Mouse (Mus musculus) limb, embryonic 13.5 days (tissue): ENCODE measurements around the gene Samd13. TPM values are rescaled to one million over a fixed set of nuclear protein-coding genes. Genes with fewer than 3 reads are reported as not detected.

Experiments
- ATAC-seq: fragments of 200-750 bp; cut with Nextera tagmentation; 2 replicates; pipeline ENCODE4 v1.8.0; 2017; ENCODE audit warnings: low read depth, moderate number of reproducible peaks, moderate TSS enrichment; ENCODE audit not compliant: low FRiP score
- H3K27ac ChIP-seq: fragments of 300-500 bp; sonication (generic); 2 replicates; pipeline ENCODE4 v1.5.1; 2015; ENCODE audit warnings: inconsistent platforms, mild to moderate bottlenecking, moderate library complexity
- H3K27me3 ChIP-seq: fragments of 300-500 bp; sonication (generic); 2 replicates; pipeline ENCODE4 v1.6.1; 2015; ENCODE audit warnings: mild to moderate bottlenecking, inconsistent platforms
- H3K36me3 ChIP-seq: fragments of 300-500 bp; sonication (generic); 2 replicates; pipeline ENCODE4 v1.6.1; 2015; ENCODE audit warnings: inconsistent platforms, mild to moderate bottlenecking, moderate library complexity
- H3K4me1 ChIP-seq: fragments of 300-500 bp; sonication (generic); 2 replicates; pipeline ENCODE4 v1.6.1; 2015; ENCODE audit warnings: inconsistent platforms
- H3K4me2 ChIP-seq: fragments of 300-500 bp; sonication (generic); replicated peaks from 2 replicates; pipeline ENCODE4 v1.6.1; 2015; ENCODE audit warnings: inconsistent platforms, mild to moderate bottlenecking, moderate library complexity
- H3K4me3 ChIP-seq: fragments of 300-500 bp; sonication (generic); 2 replicates; pipeline ENCODE4 v1.5.1; 2015; ENCODE audit warnings: moderate library complexity, mild to moderate bottlenecking, inconsistent platforms
- H3K9ac ChIP-seq: fragments of 300-500 bp; sonication (generic); 2 replicates; pipeline ENCODE4 v1.6.1; 2015; ENCODE audit warnings: mild to moderate bottlenecking, inconsistent platforms
- H3K9me3 ChIP-seq: fragments of 300-500 bp; sonication (generic); 2 replicates; pipeline ENCODE4 v1.6.1; 2016; ENCODE audit warnings: inconsistent platforms
- WGBS: fragments of 180-500 bp; shearing (Covaris S2); methylation state at CpG from one replicate; pipeline ENCODE4 v1.1.7; 2015; 5-methylcytosine and 5-hydroxymethylcytosine counted together
- polyA plus RNA-seq: library from polyadenylated mRNA; unstranded; fragments of >200 nt; fragmentation: Nextera tagmentation; extraction: Ambion mirVana; gene quantifications from 2 replicates; pipeline ENCODE4 v1.2.1, GENCODE M21; 2015

Samd13 gene
- polyA plus RNA-seq, 1 experiment from 2014 or later = 1.4 TPM

DNA sequence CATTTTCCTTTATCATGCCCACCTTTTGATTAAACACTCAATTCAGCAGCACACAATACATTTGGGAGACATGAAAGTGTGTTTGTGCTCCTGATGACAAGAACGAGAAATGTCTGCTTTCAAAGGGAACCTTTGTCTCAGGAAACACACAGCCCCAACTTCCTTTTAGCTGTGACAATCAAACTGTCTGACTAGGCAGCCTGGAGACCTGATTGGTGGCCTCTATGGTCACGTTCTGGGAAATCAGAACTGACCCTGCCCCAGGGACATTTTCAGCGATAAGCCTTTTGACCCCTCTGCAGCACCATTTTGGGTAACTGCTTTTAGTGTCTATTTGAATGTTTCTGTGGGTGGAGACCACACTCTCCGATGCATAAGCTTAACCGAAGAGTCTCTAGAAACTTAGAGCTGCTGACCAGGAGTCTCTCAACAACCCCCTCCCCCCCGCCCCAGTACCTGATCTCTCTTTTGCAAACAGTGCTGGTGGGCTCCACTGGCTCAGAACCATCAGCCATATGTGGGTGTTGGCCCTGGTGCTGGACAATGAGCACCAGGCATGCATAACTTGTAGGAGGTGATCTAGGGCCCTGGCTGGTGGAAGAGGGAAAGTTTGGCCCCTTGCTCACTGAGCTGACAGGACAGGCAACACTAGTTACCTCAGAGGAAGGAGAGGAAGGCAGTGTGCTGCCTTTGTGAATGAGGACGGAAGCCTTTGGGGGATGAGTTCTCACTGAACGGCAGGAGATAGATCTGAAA lies 57.0 kb downstream of the Samd13 start:
- no peak overlapping the region for H3K4me2 ChIP-seq
- no peaks in the 10 kb centered on the region for H3K36me3 ChIP-seq
- H3K27ac ChIP-seq = no peak overlapping the region
- H3K4me1 ChIP-seq = no peaks in the 10 kb centered on the region
- H3K9me3 ChIP-seq = no peaks in the 10 kb centered on the region
- no peak; the same call in 1 of the 2 replicates for ATAC-seq
- H3K27me3 ChIP-seq = no peaks in the 10 kb centered on the region
- no peak overlapping the region for H3K9ac ChIP-seq
- no peak overlapping the region for H3K4me3 ChIP-seq
- 81% methylated on average over 8 of the region's 8 CpGs for WGBS

DNA sequence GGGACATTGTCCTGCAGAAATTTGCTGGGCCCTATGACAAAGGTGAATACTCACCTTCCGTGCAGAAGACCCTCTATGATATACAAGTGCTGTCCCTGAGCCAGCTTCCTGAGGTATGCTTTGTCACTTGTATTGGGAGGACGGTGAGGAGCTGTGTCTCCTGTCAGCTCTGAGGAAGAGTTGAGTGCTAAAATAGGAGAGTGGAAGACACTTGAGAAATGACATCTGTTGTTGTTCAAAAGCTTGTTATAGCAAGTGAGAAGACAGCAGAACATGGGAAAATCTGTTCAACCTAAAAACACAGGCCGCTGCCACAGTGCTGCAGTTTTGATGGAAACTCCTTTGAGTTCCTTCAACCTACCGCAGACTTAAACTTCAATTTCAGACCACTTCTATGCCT lies 59.6 kb downstream of the Samd13 start:
- Histone ChIP-seq H3K9ac (no peak overlapping the region), H3K27me3 (no peaks in the 10 kb centered on the region), H3K27ac (no peak overlapping the region), H3K9me3 (no peaks in the 10 kb centered on the region), H3K36me3 (no peaks in the 10 kb centered on the region), H3K4me2 (no peak overlapping the region), H3K4me3 (no peak overlapping the region), H3K4me1 (no peaks in the 10 kb centered on the region)
- no peak for ATAC-seq
- 91% methylated on average over 4 of the region's 4 CpGs for WGBS

DNA sequence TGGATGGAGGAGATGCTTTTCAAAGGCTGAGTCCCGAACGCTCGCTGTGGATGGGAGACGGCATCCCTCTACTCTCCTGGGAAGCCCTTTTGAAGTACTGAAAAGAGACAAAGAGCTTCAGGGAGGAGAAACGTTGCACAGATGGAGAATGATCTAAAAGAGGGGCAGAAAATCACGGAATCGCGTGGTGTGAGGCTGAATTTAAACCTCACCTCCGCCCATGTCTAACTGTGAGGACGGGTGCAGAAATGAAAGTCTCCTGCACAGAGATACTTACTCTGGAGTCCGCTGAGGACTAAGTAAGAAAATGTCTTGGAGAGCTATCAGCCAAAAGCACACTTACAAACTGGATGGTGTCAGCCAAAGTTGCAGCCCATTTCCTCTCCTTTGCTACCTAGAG lies 63.4 kb downstream of the Samd13 start:
- no peak for ATAC-seq
- no peaks in the 10 kb centered on the region for H3K27me3 ChIP-seq
- 87% methylated on average over 11 of the region's 11 CpGs for WGBS
- no peak overlapping the region for H3K9ac ChIP-seq
- H3K9me3 ChIP-seq = no peaks in the 10 kb centered on the region
- no peaks in the 10 kb centered on the region for H3K4me1 ChIP-seq
- H3K4me3 ChIP-seq = no peak overlapping the region
- no peak overlapping the region for H3K4me2 ChIP-seq
- H3K27ac ChIP-seq = no peak overlapping the region
- no peaks in the 10 kb centered on the region for H3K36me3 ChIP-seq

DNA sequence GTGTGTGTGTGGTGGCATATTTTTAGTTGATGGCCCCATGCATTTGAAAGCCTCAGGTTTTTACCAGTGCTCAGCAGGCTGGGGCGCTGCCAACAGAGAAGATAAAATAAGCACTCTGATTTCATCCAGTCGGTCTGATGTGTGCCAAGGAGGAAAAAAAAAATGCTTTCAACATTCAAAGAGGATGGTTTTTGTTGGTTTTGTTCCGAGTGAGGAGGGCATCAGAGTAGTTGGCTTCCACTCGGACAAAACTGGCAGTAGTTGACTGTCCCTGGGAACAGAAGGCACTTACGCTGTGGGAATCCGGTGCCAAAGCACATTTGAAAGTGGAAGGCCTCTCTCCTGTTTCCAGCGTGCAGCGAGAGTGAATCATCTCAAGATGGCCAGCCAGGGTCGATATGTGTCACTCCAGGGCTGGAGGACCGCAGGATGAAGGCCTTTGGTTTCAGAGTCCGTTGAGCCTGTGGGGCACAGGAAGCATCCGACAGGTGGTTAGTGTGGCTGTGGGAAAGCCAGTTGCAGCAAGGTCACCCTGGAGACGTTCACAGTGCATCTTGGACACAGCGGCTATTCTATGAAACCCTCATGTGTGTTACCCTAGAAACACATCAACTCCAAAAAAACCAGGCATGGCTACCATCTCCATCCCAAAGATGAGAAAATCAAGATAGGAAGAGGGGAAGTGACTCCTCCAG lies 64.7 kb downstream of the Samd13 start:
- 87% methylated on average over 14 of the region's 14 CpGs for WGBS

DNA sequence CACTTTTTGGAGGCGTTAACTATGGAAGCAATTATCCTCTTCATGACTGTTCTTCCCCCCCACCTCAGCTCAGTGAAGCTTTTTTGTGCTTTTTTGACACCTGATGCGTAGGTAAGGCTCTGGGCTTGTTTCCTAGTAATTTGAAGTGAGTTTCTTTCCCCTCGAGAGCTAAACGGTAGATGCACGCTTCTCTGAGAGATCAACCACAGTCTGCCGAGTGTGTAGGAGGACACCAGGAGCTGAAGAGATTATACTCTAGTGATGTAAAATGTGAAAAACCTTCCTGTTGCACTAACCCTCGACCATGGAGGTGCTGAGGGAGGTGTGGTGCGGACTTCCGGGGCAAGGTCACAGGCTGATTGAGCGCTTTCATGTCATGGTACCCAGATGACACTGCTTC lies 65.3 kb downstream of the Samd13 start:
- 87% methylated on average over 10 of the region's 10 CpGs for WGBS
- Histone ChIP-seq H3K27ac (no peak overlapping the region), H3K9me3 (no peaks in the 10 kb centered on the region)

More for the DNA sequence above, 64.7 kb downstream of the Samd13 start:
- no peak overlapping the region for H3K4me3 ChIP-seq
- H3K27me3 ChIP-seq = no peaks in the 10 kb centered on the region
- no peaks in the 10 kb centered on the region for H3K9me3 ChIP-seq
- no peak overlapping the region for H3K9ac ChIP-seq
- H3K4me2 ChIP-seq = no peak overlapping the region
- no peak for ATAC-seq
- H3K4me1 ChIP-seq = no peaks in the 10 kb centered on the region
- no peaks in the 10 kb centered on the region for H3K36me3 ChIP-seq
- H3K27ac ChIP-seq = no peak overlapping the region

DNA sequence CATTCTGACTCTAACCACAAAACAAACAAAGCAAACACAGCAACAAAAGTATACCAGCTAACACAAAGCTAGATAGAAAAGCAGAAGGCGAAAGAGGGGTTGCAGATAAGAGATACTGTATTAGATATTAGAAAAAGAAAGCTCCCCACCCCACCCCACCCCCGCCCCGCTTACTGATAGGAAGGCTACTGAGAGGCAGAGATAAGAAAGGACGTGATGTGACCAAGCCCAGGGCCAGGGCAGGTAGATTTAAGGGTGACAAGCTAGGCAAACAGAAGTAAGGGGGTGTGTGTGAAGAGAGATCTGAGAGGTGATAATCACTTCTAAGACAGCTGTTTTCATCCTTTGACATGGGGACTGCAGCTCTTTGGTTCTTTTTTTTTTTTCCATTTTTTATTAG lies 67.0 kb downstream of the Samd13 start:
- no peak overlapping the region for H3K4me3 ChIP-seq
- WGBS = 81% methylated on average over 4 of the region's 4 CpGs
- no peaks in the 10 kb centered on the region for H3K36me3 ChIP-seq
- ATAC-seq = no peak
- no peaks in the 10 kb centered on the region for H3K27me3 ChIP-seq
- no peak overlapping the region for H3K4me2 ChIP-seq
- no peaks in the 10 kb centered on the region for H3K4me1 ChIP-seq
- no peak overlapping the region for H3K9ac ChIP-seq
- H3K9me3 ChIP-seq = no peaks in the 10 kb centered on the region
- H3K27ac ChIP-seq = no peak overlapping the region

More for the DNA sequence above, 65.3 kb downstream of the Samd13 start:
- H3K36me3 ChIP-seq = no peaks in the 10 kb centered on the region
- no peaks in the 10 kb centered on the region for H3K4me1 ChIP-seq
- H3K4me3 ChIP-seq = no peak overlapping the region
- H3K9ac ChIP-seq = no peak overlapping the region
- H3K27me3 ChIP-seq = no peaks in the 10 kb centered on the region
- H3K4me2 ChIP-seq = no peak overlapping the region
- ATAC-seq = no peak

DNA sequence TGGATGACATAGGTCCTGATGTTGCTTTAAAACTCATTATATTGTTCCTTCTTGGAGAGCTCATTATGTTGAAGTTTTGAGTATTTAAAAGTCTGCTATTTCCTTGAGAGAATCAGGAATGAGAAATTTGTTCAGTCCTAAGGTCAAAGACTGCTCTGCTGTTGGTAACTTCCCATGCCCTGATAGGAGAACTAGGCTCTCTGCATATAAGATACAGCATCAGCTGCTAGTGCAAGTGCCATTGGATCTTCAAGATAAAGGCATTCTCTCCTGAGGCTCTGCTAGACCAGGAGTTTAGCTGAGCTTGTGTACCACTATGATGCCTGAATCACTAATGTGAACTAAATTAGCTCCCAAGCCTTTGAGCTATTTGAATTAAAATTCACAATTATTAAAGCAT lies 67.4 kb downstream of the Samd13 start:
- Histone ChIP-seq H3K27ac (no peak overlapping the region), H3K4me2 (no peak overlapping the region), H3K4me3 (no peak overlapping the region), H3K27me3 (no peaks in the 10 kb centered on the region), H3K9me3 (no peaks in the 10 kb centered on the region), H3K4me1 (no peaks in the 10 kb centered on the region), H3K36me3 (no peaks in the 10 kb centered on the region), H3K9ac (no peak overlapping the region)
- ATAC-seq = no peak

DNA sequence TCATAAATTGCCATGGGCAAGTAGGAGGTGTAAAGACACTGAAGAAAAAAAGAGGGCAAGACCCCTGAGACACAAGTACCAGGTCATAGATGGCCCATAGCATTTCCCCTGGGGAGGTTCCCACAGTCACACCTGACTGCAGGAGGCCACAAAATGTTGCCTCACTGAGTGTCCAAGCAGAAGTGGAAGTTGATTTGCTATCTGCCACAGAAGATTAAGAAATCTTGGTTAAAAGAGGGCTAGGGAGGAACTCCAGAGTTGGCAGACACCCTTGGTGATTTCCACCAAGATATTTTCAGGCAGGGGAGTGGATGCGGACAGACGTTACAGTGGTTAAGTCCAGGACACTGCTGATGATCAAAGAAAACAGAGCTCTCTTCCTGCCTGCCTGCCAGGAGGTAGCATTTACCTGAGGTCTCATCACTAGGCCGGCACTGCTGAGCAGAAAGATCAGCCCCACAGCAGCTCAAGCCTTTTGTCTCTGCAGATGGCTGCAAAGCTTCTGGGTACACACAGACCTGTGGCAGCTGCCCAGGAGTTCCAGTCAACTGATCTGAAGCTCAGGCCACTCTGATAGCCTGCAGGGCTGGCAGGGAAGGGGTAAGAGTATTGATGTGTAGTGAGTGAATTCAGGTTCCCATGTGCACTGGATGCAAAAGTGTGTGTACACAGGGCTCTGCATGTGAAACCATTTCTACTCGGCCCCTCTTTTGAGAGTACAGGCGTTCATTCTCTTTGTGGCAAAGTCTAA lies 68.7 kb downstream of the Samd13 start:
- no peak overlapping the region for H3K9ac ChIP-seq
- no peaks in the 10 kb centered on the region for H3K27me3 ChIP-seq
- 76% methylated on average over 5 of the region's 5 CpGs for WGBS
- H3K4me3 ChIP-seq = no peak overlapping the region
- no peaks in the 10 kb centered on the region for H3K36me3 ChIP-seq
- H3K4me1 ChIP-seq = no peaks in the 10 kb centered on the region
- ATAC-seq = no peak
- no peak overlapping the region for H3K4me2 ChIP-seq
- H3K27ac ChIP-seq = no peak overlapping the region
- H3K9me3 ChIP-seq = no peaks in the 10 kb centered on the region

DNA sequence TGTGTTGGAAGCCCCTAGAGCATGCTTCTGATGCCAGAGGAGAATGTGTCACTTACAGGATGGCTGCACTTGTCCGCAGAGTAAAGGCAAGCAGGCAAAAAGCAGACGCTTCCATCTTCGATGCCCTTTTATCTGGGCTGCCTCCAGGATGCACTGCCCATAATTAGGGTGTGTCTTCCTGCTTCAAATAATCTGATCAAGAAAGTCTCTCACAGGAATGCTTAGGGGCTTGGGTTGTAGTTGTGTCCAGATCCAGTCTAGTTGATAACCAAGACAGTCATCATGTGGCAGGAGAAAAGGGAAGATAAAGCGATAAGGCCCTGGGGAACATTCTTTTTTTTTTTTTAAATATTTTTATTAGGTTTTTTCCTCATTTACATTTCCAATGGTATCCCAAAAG lies 69.9 kb downstream of the Samd13 start, which contains the start of gene Dnase2b:
Dnase2b (minus strand) TSS at position 101 of the 400 bp plus-strand sequence.
- WGBS = 93% methylated on average over 4 of the region's 4 CpGs
- Histone ChIP-seq H3K27ac (no peak within 1 kb of the TSS), H3K4me3 (no peak within 1 kb of the TSS), H3K4me1 (no peaks in the 10 kb centered on the region), H3K9ac (no peak within 1 kb of the TSS), H3K4me2 (no peak within 1 kb of the TSS), H3K27me3 (no peaks in the 10 kb centered on the region), H3K9me3 (no peaks in the 10 kb centered on the region), H3K36me3 (no peaks in the 10 kb centered on the region)
- no peak for ATAC-seq

DNA sequence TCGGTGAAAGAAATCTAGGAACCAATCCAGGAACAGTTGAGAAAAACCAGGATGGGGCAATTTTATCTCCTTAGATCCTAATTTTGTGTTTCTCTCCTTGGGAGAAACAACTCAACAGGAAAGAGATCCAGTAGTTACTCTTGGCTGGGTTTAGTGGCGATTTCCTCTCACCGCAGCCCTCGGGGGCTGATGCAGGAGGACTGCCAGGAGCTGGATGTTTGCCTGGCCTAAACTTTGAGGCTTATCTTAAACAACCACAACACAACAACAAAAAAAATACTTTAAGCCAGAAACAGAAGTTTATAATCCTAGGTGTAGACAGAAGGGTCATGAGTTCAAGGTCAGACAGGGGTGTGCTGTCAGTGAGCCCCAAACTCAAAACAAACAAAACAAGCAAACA lies 73.6 kb downstream of the Samd13 start:
- H3K9me3 ChIP-seq = no peaks in the 10 kb centered on the region
- no peaks in the 10 kb centered on the region for H3K27me3 ChIP-seq
- H3K4me2 ChIP-seq = no peak overlapping the region
- H3K4me1 ChIP-seq = no peaks in the 10 kb centered on the region
- 79% methylated on average over 4 of the region's 4 CpGs for WGBS
- no peak overlapping the region for H3K27ac ChIP-seq
- no peak for ATAC-seq
- no peaks in the 10 kb centered on the region for H3K36me3 ChIP-seq
- H3K9ac ChIP-seq = no peak overlapping the region
- H3K4me3 ChIP-seq = no peak overlapping the region

DNA sequence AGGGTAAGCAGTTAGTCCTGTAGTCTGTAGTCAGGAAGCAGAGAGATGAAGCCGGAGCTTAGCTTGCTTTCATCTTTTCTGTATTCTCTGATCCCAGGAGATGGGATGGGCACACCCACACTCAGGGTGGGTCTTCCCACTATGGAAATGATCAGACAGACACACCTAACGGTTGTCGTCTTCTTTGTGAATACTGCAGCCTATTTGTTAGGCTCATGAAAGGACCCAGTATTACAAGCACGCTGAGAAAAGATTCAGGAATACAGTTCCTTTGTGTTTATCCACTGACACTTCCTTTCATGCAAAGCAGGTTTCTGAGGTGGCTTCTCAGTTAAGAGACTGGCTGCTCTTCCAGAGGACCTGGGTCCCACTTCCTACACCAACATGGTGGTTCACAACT lies 74.1 kb downstream of the Samd13 start:
- Histone ChIP-seq H3K9me3 (no peaks in the 10 kb centered on the region), H3K4me2 (no peak overlapping the region), H3K9ac (no peak overlapping the region), H3K4me1 (no peaks in the 10 kb centered on the region), H3K27ac (no peak overlapping the region), H3K27me3 (no peaks in the 10 kb centered on the region), H3K4me3 (no peak overlapping the region), H3K36me3 (no peaks in the 10 kb centered on the region)
- 85% methylated on average over 4 of the region's 4 CpGs for WGBS
- no peak for ATAC-seq

DNA sequence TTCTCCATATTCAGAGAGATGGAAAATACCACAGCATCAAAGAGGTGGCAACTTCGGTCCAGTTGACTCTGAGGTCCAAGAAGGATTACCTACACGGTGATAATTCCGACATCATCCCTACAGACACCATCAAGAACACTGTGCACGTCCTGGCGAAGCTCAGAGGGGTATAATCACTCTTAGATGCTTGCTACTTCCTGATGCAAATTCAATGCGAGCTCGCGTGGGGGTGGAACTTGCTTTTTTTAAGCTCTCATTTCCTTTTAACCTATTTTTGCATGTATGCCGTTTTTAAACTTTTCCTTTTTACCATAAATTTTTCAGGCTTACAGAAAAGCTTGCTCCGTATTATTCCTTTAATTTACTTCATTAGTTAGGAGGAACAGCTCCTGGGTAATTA lies 75.1 kb downstream of the Samd13 start:
- ATAC-seq = no peak
- Histone ChIP-seq H3K4me1 (no peaks in the 10 kb centered on the region), H3K9ac (no peak overlapping the region), H3K27ac (no peak overlapping the region), H3K36me3 (no peaks in the 10 kb centered on the region), H3K4me3 (no peak overlapping the region), H3K27me3 (no peaks in the 10 kb centered on the region), H3K9me3 (no peaks in the 10 kb centered on the region), H3K4me2 (no peak overlapping the region)
- WGBS = 78% methylated on average over 10 of the region's 10 CpGs
